Mouse (Mus musculus) myocyte (in vitro differentiated cells): ENCODE data around the gene Rpl3. TPM values are rescaled to one million over a fixed set of nuclear protein-coding genes. Genes with fewer than 3 reads are reported as not detected.

Experiments
- H3K27me3 ChIP-seq: one replicate; pipeline ENCODE4 v1.6.1; 2011; ENCODE audit not compliant: control insufficient read depth, insufficient read depth, insufficient read length
- H3K36me3 ChIP-seq: one replicate; pipeline ENCODE4 v1.6.1; 2011; ENCODE audit not compliant: control insufficient read depth, insufficient read depth
- H3K4me2 ChIP-seq: one replicate; pipeline ENCODE4 v1.6.1; 2011; ENCODE audit warnings: low read depth, control low read depth
- H3K4me3 ChIP-seq: one replicate; pipeline ENCODE4 v1.5.1; 2011; ENCODE audit warnings: mild to moderate bottlenecking, control low read depth, moderate library complexity
- H3K79me2 ChIP-seq: one replicate; pipeline ENCODE4 v1.6.1; 2011; ENCODE audit not compliant: control insufficient read depth, insufficient read depth
- H3ac ChIP-seq: one replicate; pipeline ENCODE4 v1.6.1; 2011; ENCODE audit not compliant: control insufficient read depth, insufficient read length
- CEBPB ChIP-seq: IDR thresholded peaks from 2 replicates; pipeline ENCODE4 v1.6.1; 2011; ENCODE audit warnings: mild to moderate bottlenecking, moderate library complexity; ENCODE audit not compliant: poor library complexity, insufficient read depth, severe bottlenecking
- E2F4 ChIP-seq: IDR thresholded peaks from one replicate; pipeline ENCODE4 v1.6.1; 2011; ENCODE audit warnings: mild to moderate bottlenecking, control low read depth, moderate library complexity; ENCODE audit not compliant: insufficient read depth
- MAX ChIP-seq: IDR thresholded peaks from one replicate; pipeline ENCODE4 v1.6.1; 2011; ENCODE audit warnings: low read depth, mild to moderate bottlenecking, control low read depth
- MYOD1 ChIP-seq, 3 experiments: IDR thresholded peaks; one replicate each; pipeline ENCODE4 v1.6.1; 2011; ENCODE audit warnings: control low read depth in 2 of 3, low read depth in 2 of 3, mild to moderate bottlenecking in 2 of 3, moderate library complexity in 1 of 3; ENCODE audit not compliant: insufficient read length in 2 of 3, control insufficient read depth in 1 of 3
- MYOG ChIP-seq, 3 experiments: IDR thresholded peaks; one replicate each; pipeline ENCODE4 v1.6.1; 2011; ENCODE audit warnings: control low read depth in 2 of 3, low read depth in 2 of 3, mild to moderate bottlenecking in 2 of 3; ENCODE audit not compliant: insufficient read length in 2 of 3, control insufficient read depth in 1 of 3, insufficient read depth in 1 of 3
- POLR2A ChIP-seq: IDR thresholded peaks from one replicate; pipeline ENCODE4 v1.6.1; 2011; ENCODE audit warnings: low read depth, mild to moderate bottlenecking, control low read depth, moderate library complexity; ENCODE audit not compliant: insufficient read length
- POLR2AphosphoS2 ChIP-seq: IDR thresholded peaks from one replicate; pipeline ENCODE4 v1.6.1; 2011; ENCODE audit warnings: low read depth, control low read depth; ENCODE audit not compliant: insufficient read length
- REST ChIP-seq: IDR thresholded peaks from one replicate; pipeline ENCODE4 v1.6.1; 2011; ENCODE audit warnings: mild to moderate bottlenecking, control low read depth, moderate library complexity; ENCODE audit not compliant: insufficient read depth, insufficient read length
- SRF ChIP-seq: IDR thresholded peaks from one replicate; pipeline ENCODE4 v1.6.1; 2011; ENCODE audit warnings: low read depth; ENCODE audit not compliant: control insufficient read depth, insufficient read length
- TCF12 ChIP-seq: IDR thresholded peaks from one replicate; pipeline ENCODE4 v1.6.1; 2011; ENCODE audit warnings: mild to moderate bottlenecking, control low read depth; ENCODE audit not compliant: poor library complexity, insufficient read depth, severe bottlenecking
- TCF3 ChIP-seq: IDR thresholded peaks from one replicate; pipeline ENCODE4 v1.6.1; 2011; ENCODE audit warnings: low read depth, control low read depth; ENCODE audit not compliant: insufficient read length
- USF1 ChIP-seq: IDR thresholded peaks from one replicate; pipeline ENCODE4 v1.6.1; 2011; ENCODE audit warnings: low read depth, mild to moderate bottlenecking, control low read depth, moderate library complexity
- polyA plus RNA-seq: library from polyadenylated mRNA; unstranded; fragments of >200 nt; fragmentation: generic; extraction: Trizol; gene quantifications from one replicate; pipeline ENCODE4 v1.2.1, GENCODE M21; 2012; ENCODE audit warnings: missing spikeins

Gene Rpl3
- polyA plus RNA-seq, 1 experiment = 1,089 TPM

- TF ChIP-seq MAX (no peak), MYOD1 (IDR thresholded peaks at IDR 0.05; ENCODE audit: control insufficient read depth in 1 of 3, insufficient read length in 2 of 3, low read depth in 2 of 3) (peak in 1 of 3 experiments; percentile 36), MYOG (IDR thresholded peaks at IDR 0.05; ENCODE audit: control insufficient read depth in 1 of 3, insufficient read depth in 1 of 3, insufficient read length in 2 of 3, low read depth in 2 of 3) (peak in 1 of 3 experiments; percentile 54)
- no peak overlapping the region for H3K4me3 ChIP-seq
- H3K79me2 ChIP-seq = no peaks in the 10 kb centered on the region
Measured at GRCm38 (mm10) chr15:80070095-80070644, 21.5 kb downstream of the Rpl3 start.

GRCm38 (mm10) chr15:80069171-80069570 lies 22.5 kb downstream of the Rpl3 start:
- no peaks in the 10 kb centered on the region for H3K27me3 ChIP-seq
- H3K36me3 ChIP-seq = no peaks in the 10 kb centered on the region
- no peak for TF ChIP-seq MAX
- TF ChIP-seq POLR2AphosphoS2 = no peak
- TF ChIP-seq REST = no peak
- no peak for TF ChIP-seq POLR2A
- peak in 1 of 3 experiments; percentile 78 for TF ChIP-seq MYOG (IDR thresholded peaks at IDR 0.05; ENCODE audit: control insufficient read depth in 1 of 3, insufficient read depth in 1 of 3, insufficient read length in 2 of 3, low read depth in 2 of 3)
- no peak for TF ChIP-seq SRF
- TF ChIP-seq E2F4 = no peak
- no peak for TF ChIP-seq CEBPB
- peak in 2 of 3 experiments; percentile 21 to 72 for TF ChIP-seq MYOD1 (IDR thresholded peaks at IDR 0.05; ENCODE audit: control insufficient read depth in 1 of 3, insufficient read length in 2 of 3, low read depth in 2 of 3)
- TF ChIP-seq USF1 = no peak
- no peak for TF ChIP-seq TCF3
- TF ChIP-seq TCF12 = peak; percentile 2
- H3K4me3 ChIP-seq = no peak overlapping the region
- no peaks in the 10 kb centered on the region for H3K79me2 ChIP-seq
- H3K4me2 ChIP-seq = no peak overlapping the region
- no peak overlapping the region for H3ac ChIP-seq

More at GRCm38 (mm10) chr15:80070095-80070644, 21.5 kb downstream of the Rpl3 start:
- H3K36me3 ChIP-seq = no peaks in the 10 kb centered on the region
- peak overlapping the region; percentile 42 for H3K4me2 ChIP-seq
- no peaks in the 10 kb centered on the region for H3K27me3 ChIP-seq
- no peak overlapping the region for H3ac ChIP-seq

- Histone ChIP-seq H3ac (no peak overlapping the region), H3K79me2 (no peaks in the 10 kb centered on the region), H3K36me3 (no peaks in the 10 kb centered on the region), H3K4me2 (no peak overlapping the region), H3K4me3 (no peak overlapping the region), H3K27me3 (no peaks in the 10 kb centered on the region)
- TF ChIP-seq USF1 (no peak), MAX (no peak), TCF12 (no peak), E2F4 (no peak), SRF (no peak), REST (no peak), TCF3 (no peak), MYOG (IDR thresholded peaks at IDR 0.05; ENCODE audit: control insufficient read depth in 1 of 3, insufficient read depth in 1 of 3, insufficient read length in 2 of 3, low read depth in 2 of 3) (no peak), POLR2AphosphoS2 (no peak), POLR2A (no peak), CEBPB (no peak), MYOD1 (IDR thresholded peaks at IDR 0.05; ENCODE audit: control insufficient read depth in 1 of 3, insufficient read length in 2 of 3, low read depth in 2 of 3) (no peak)
Measured at GRCm38 (mm10) chr15:80066538-80066937, 25.1 kb downstream of the Rpl3 start.

- Histone ChIP-seq H3K4me3 (no peak overlapping the region), H3K79me2 (no peaks in the 10 kb centered on the region), H3ac (no peak overlapping the region), H3K4me2 (no peak overlapping the region), H3K36me3 (no peaks in the 10 kb centered on the region), H3K27me3 (no peaks in the 10 kb centered on the region)
- TF ChIP-seq TCF12 = no peak
- TF ChIP-seq SRF = no peak
- TF ChIP-seq MAX = no peak
- no peak for TF ChIP-seq CEBPB
- no peak for TF ChIP-seq MYOG (IDR thresholded peaks at IDR 0.05; ENCODE audit: control insufficient read depth in 1 of 3, insufficient read depth in 1 of 3, insufficient read length in 2 of 3, low read depth in 2 of 3)
- no peak for TF ChIP-seq E2F4
- no peak for TF ChIP-seq POLR2AphosphoS2
- no peak for TF ChIP-seq POLR2A
- TF ChIP-seq MYOD1 (IDR thresholded peaks at IDR 0.05; ENCODE audit: control insufficient read depth in 1 of 3, insufficient read length in 2 of 3, low read depth in 2 of 3) = no peak
- TF ChIP-seq TCF3 = no peak
- TF ChIP-seq REST = no peak
- TF ChIP-seq USF1 = no peak
Measured at GRCm38 (mm10) chr15:80065414-80065813, 26.3 kb downstream of the Rpl3 start.

- TF ChIP-seq MYOD1 (IDR thresholded peaks at IDR 0.05; ENCODE audit: control insufficient read depth in 1 of 3, insufficient read length in 2 of 3, low read depth in 2 of 3) (no peak), SRF (no peak), REST (no peak), CEBPB (no peak), TCF12 (no peak), POLR2AphosphoS2 (no peak), MAX (no peak), TCF3 (no peak), E2F4 (no peak), USF1 (no peak), POLR2A (no peak), MYOG (IDR thresholded peaks at IDR 0.05; ENCODE audit: control insufficient read depth in 1 of 3, insufficient read depth in 1 of 3, insufficient read length in 2 of 3, low read depth in 2 of 3) (no peak)
- H3ac ChIP-seq = no peak overlapping the region
- H3K79me2 ChIP-seq = no peaks in the 10 kb centered on the region
- no peak overlapping the region for H3K4me3 ChIP-seq
- H3K4me2 ChIP-seq = no peak overlapping the region
- H3K27me3 ChIP-seq = no peaks in the 10 kb centered on the region
- H3K36me3 ChIP-seq = no peaks in the 10 kb centered on the region
Measured at GRCm38 (mm10) chr15:80064965-80065364, 26.7 kb downstream of the Rpl3 start.
